In genomic region chr7:126088155-126088554, GRCm38 (mm10) we compare ENCODE assay signal across 10 mouse cellular contexts. TPM values are rescaled to one million over a fixed set of nuclear protein-coding genes. Genes with fewer than 3 reads are reported as not detected.
DNase-seq lines count a peak whose midpoint lies in the region; ATAC-seq and TF ChIP-seq lines count a peak whose summit lies in the region.
"Had no signal": no experiment of that assay in that cellular context is flagged by ENCODE, and none has a peak within 500 bp of the region (broad histone marks: within the 10 kb centered on the region; RNA-seq: fewer than 3 reads in every experiment).

No protein-coding gene starts in this region.

- DNase-seq in cerebellum, postnatal 36 days = peak; percentile 35 to 40
- no peak for DNase-seq in cerebellum, adult 8-10 months
- DNase-seq in left cerebral cortex, postnatal 4 days = peak; percentile 29
- DNase-seq in left cerebral cortex, adult 18-20 months (ENCODE audit: low spot score in 2 of 2) = no peak
- DNase-seq in CH12.LX (ENCODE audit: extremely low read depth) = peak; percentile 24
- DNase-seq in limb, embryonic 14.5 days (ENCODE audit: low spot score) = peak; percentile 57
- no peak for DNase-seq in neural tube, embryonic 10.5 days (ENCODE audit: extremely low spot score, low spot score)

- H3K9me3 ChIP-seq in CH12.LX (replicated peaks; ENCODE audit: low read length) = peaks cover 9% of the 10 kb centered on the region
- H3K9me3 ChIP-seq in limb, embryonic 14.5 days (ENCODE audit: control insufficient read depth, low read length) = no peaks in the 10 kb centered on the region
- no peaks in the 10 kb centered on the region; the same call in 1 of the 2 replicates for H3K9me3 ChIP-seq in midbrain, embryonic 13.5 days
- H3K9me3 ChIP-seq: stomach, embryonic 15.5 days had no signal

- H3K4me3 ChIP-seq in CH12.LX (replicated peaks in 1 of 3; ENCODE audit: low read depth in 2 of 3, low read length in 2 of 3, poor library complexity in 1 of 3) = no peak overlapping the region
- no peak overlapping the region for H3K4me3 ChIP-seq in limb, embryonic 14.5 days (replicated peaks; ENCODE audit: low read length)
- no peak overlapping the region for H3K4me3 ChIP-seq in midbrain, embryonic 13.5 days (replicated peaks)
- H3K4me3 ChIP-seq: embryonic facial prominence, embryonic 12.5 days; stomach, embryonic 15.5 days had no signal

- no peak overlapping the region for H3K27ac ChIP-seq in CH12.LX (ENCODE audit: insufficient read depth, low read depth)
- H3K27ac ChIP-seq in limb, embryonic 14.5 days (replicated peaks; ENCODE audit: low read depth, low read length) = no peak overlapping the region
- H3K27ac ChIP-seq in midbrain, embryonic 13.5 days = no peak overlapping the region
- H3K27ac ChIP-seq: embryonic facial prominence, embryonic 12.5 days; stomach, embryonic 15.5 days had no signal

- no peaks in the 10 kb centered on the region for H3K27me3 ChIP-seq in CH12.LX (replicated peaks)
- peaks cover 21% of the 10 kb centered on the region for H3K27me3 ChIP-seq in limb, embryonic 14.5 days (ENCODE audit: control insufficient read depth, insufficient read depth, low read length)
- peaks cover 21% of the 10 kb centered on the region for H3K27me3 ChIP-seq in midbrain, embryonic 13.5 days

- dilution Hi-C loops in CH12.LX (cut with MboI; ENCODE audit: extremely low pct_ligation_motif_present, extremely low pct_unique_long_range_greater_than_20kb, low sequenced_read_pairs) = no loop called here

- H3K9ac ChIP-seq in CH12.LX (ENCODE audit: insufficient read depth, low read depth) = no peak overlapping the region
- no peak overlapping the region for H3K9ac ChIP-seq in limb, embryonic 14.5 days (ENCODE audit: low read depth, low read length, severe bottlenecking)
- no peak overlapping the region for H3K9ac ChIP-seq in midbrain, embryonic 13.5 days (replicated peaks)
- H3K9ac ChIP-seq: embryonic facial prominence, embryonic 12.5 days; stomach, embryonic 15.5 days had no signal

- no peak overlapping the region for H3K4me2 ChIP-seq in CH12.LX (ENCODE audit: insufficient read depth, low read depth, poor library complexity, severe bottlenecking)
- H3K4me2 ChIP-seq in limb, embryonic 14.5 days (replicated peaks; ENCODE audit: low read depth, low read length, severe bottlenecking) = no peak overlapping the region
- no peak overlapping the region for H3K4me2 ChIP-seq in midbrain, embryonic 13.5 days (replicated peaks)
- H3K4me2 ChIP-seq: embryonic facial prominence, embryonic 12.5 days; stomach, embryonic 15.5 days had no signal

- TF ChIP-seq POLR2A in CH12.LX (IDR thresholded peaks at IDR 0.05; ENCODE audit: low read depth, low read length) = no peak
- TF ChIP-seq POLR2A in limb, embryonic 14.5 days (IDR thresholded peaks at IDR 0.05; ENCODE audit: borderline replicate concordance, extremely low read depth, insufficient read depth, insufficient read length) = no peak

- H3K79me2 ChIP-seq in CH12.LX (replicated peaks; ENCODE audit: control insufficient read depth, extremely low read depth, insufficient read depth, poor library complexity, severe bottlenecking) = no peaks in the 10 kb centered on the region

- in situ Hi-C loops in CH12.LX (cut with MboI; ENCODE audit: low pct_ligation_motif_present, low pct_unique_long_range_greater_than_20kb, low sequenced_read_pairs) = loop anchor here (10.0 kb wide), 1 partner anchor 323 kb away; no protein-coding TSS in a partner anchor

- ATAC-seq in limb, embryonic 14.5 days (ENCODE audit: low FRiP score, low read depth) = no peak
- ATAC-seq in midbrain, embryonic 13.5 days = no peak

- peak in 1 of 2 experiments; percentile 48; a peak in 2 of 4 replicates for TF ChIP-seq CTCF in CH12.LX (conservative IDR thresholded peaks at IDR 0.05 in 1 of 2, IDR thresholded peaks at IDR 0.05 in 1 of 2; ENCODE audit: low read depth in 2 of 2, low read length in 2 of 2)

- intact Hi-C loops in left cerebral cortex, postnatal 4 days (cut with DNase I) = loop anchor here (10.0 kb wide), 4 partner anchors 253 to 413 kb away; no protein-coding TSS in a partner anchor

- no peaks in the 10 kb centered on the region for H3K36me3 ChIP-seq in CH12.LX (replicated peaks in 1 of 2; ENCODE audit: control insufficient read depth in 1 of 2, insufficient read depth in 1 of 2, low read length in 1 of 2)
- no peaks in the 10 kb centered on the region for H3K36me3 ChIP-seq in limb, embryonic 14.5 days (ENCODE audit: control insufficient read depth, insufficient read depth, low read length)
- H3K36me3 ChIP-seq in midbrain, embryonic 13.5 days = no peaks in the 10 kb centered on the region
- H3K36me3 ChIP-seq: embryonic facial prominence, embryonic 12.5 days; stomach, embryonic 15.5 days had no signal

- TF ChIP-seq RAD21 in CH12.LX (IDR thresholded peaks at IDR 0.05; ENCODE audit: low read depth, low read length) = peak; percentile 5

- TF ChIP-seq EP300 in CH12.LX (IDR thresholded peaks at IDR 0.05; ENCODE audit: low read length) = no peak

- 29% methylated on average over 3 of the region's 6 CpGs for WGBS in limb, embryonic 14.5 days
- 21% methylated on average over 6 of the region's 6 CpGs for WGBS in midbrain, embryonic 13.5 days

- H3K4me1 ChIP-seq in CH12.LX (ENCODE audit: control insufficient read depth in 1 of 2, insufficient read depth in 2 of 2) = no peaks in the 10 kb centered on the region
- peaks cover 13% of the 10 kb centered on the region for H3K4me1 ChIP-seq in limb, embryonic 14.5 days (ENCODE audit: control insufficient read depth, insufficient read depth, low read length)
- peaks cover 32% of the 10 kb centered on the region for H3K4me1 ChIP-seq in midbrain, embryonic 13.5 days (replicated peaks)

TF ChIP-seq in CH12.LX, 34 proteins besides CTCF, POLR2A, EP300 and RAD21:
- TF ChIP-seq ETS1 (conservative IDR thresholded peaks at IDR 0.05; ENCODE audit: low read depth, low read length) (no peak), MAZ (IDR thresholded peaks at IDR 0.05; ENCODE audit: low read depth, low read length) (peak; percentile 91), ZNF384 (IDR thresholded peaks at IDR 0.05; ENCODE audit: low read depth, low read length) (peak; percentile 86)

RNA-seq across cellular contexts. Expression of gene Gsg1l, which starts 5.9 kb away (rescaled TPM):
- 10 to 100 TPM; 16.4 to 19.2 TPM for total RNA-seq in left cerebral cortex, postnatal 4 days (2021)
- 10 to 100 TPM; 65.7 to 75.3 TPM for total RNA-seq in left cerebral cortex, adult 18-20 months (2021)
- not detected in 2 replicates for total RNA-seq in CH12.LX (2012; rRNA removed)
- total RNA-seq in CH12.LX (2014; rRNA removed) = not detected in 2 replicates
- polyA plus RNA-seq in CH12.LX (2012; ENCODE audit: insufficient read length, low read depth) = not detected in 2 replicates
- polyA plus RNA-seq in limb, embryonic 14.5 days (2012; rRNA removed) = 4.3 and 5.6 TPM in 2 replicates
- 2.4 and 2.6 TPM in 2 replicates for polyA plus RNA-seq in limb, embryonic 14.5 days (2014; fragmentation: Nextera tagmentation; extraction: Ambion mirVana)
- polyA plus RNA-seq in midbrain, embryonic 13.5 days (2015; fragmentation: Nextera tagmentation; extraction: Ambion mirVana) = 5.0 and 6.8 TPM in 2 replicates

Comparison
In these comparisons a context has a peak if more than half of its experiments do, and no peak if none do; other contexts are left out.
1. DNase-seq: peak in cerebellum, postnatal 36 days (2 of 2), left cerebral cortex, postnatal 4 days (single experiment), CH12.LX (single experiment) and limb, embryonic 14.5 days (single experiment); none in cerebellum, adult 8-10 months (single experiment), left cerebral cortex, adult 18-20 months (0 of 2) and neural tube, embryonic 10.5 days (single experiment).
2. RNA of gene Gsg1l, which starts 5.9 kb away (total RNA-seq): 65.7 to 75.3 TPM in left cerebral cortex, adult 18-20 months and 16.4 to 19.2 TPM in left cerebral cortex, postnatal 4 days; not detected in CH12.LX; every median in the first group is over 10 times any median in the second.